ENCODE assay signal across 12 mouse cellular contexts in the genomic region with DNA sequence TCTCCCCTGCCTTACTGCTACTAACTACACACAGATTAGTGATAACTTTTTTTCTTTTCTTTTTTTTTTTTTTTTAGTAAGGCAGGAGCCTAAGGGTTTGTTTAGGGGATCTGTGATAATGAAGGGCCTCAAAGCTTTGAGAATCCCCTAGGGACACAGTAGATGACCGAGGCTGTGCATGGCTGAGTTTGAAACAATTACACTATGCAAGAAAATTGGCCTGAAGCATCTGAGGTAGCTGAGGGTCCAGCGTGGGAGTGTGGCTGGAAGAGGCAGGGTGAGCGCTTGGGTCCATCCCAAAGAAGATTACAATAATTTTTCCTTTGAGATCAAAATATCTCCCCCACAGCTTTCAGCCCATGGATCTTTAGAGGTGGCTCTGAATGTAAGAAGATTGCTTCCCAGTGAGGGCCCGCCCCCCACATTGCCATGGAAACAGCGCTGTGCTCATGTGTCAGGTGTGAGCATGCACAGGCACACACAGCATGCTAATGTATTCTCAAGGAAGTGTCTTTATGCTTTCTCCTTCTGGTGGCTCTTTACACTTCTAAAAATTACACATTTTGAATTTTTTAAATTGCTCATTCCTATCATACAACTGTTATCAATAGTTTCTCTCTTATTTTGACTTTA. TPM values are rescaled to one million over a fixed set of nuclear protein-coding genes. Genes with fewer than 3 reads are reported as not detected.
A peak's percentile ranks its signal among the peaks of the same experiment; 100 is the strongest.
DNase-seq lines count a peak whose midpoint lies in the region; ATAC-seq and TF ChIP-seq lines count a peak whose summit lies in the region.
"Had no signal": no experiment of that assay in that cellular context is flagged by ENCODE, and none has a peak within 500 bp of the region (broad histone marks: within the 10 kb centered on the region; RNA-seq: fewer than 3 reads in every experiment).

No protein-coding gene starts in this region.

- H3K4me1 ChIP-seq in stomach, postnatal 0 days (replicated peaks; ENCODE audit: control insufficient read depth, insufficient read depth), result no peaks in the 10 kb centered on the region

- TF ChIP-seq CTCF in stomach, postnatal 0 days (IDR thresholded peaks at IDR 0.05; ENCODE audit: low read depth), result no peak

- no peaks in the 10 kb centered on the region for H3K36me3 ChIP-seq in stomach, postnatal 0 days (ENCODE audit: control insufficient read depth, insufficient read depth, low read length)
- H3K36me3 ChIP-seq: G1E had no signal

- H3K4me2 ChIP-seq in stomach, postnatal 0 days (replicated peaks; ENCODE audit: low read depth), result no peak overlapping the region
- H3K4me2 ChIP-seq: heart, embryonic 11.5 days had no signal

- ATAC-seq in frontal cortex, adult (ENCODE audit: low TSS enrichment), result peak; percentile 98
- ATAC-seq in stomach, postnatal 0 days (ENCODE audit: low FRiP score, low TSS enrichment), result no peak

- H3K4me3 ChIP-seq in stomach, postnatal 0 days (ENCODE audit: low read depth, low read length), result no peak overlapping the region
- H3K4me3 ChIP-seq: myocyte had no signal

- H3K9me3 ChIP-seq in stomach, postnatal 0 days (ENCODE audit: control insufficient read depth, low read length), result no peaks in the 10 kb centered on the region
- H3K9me3 ChIP-seq: G1E had no signal

- DNase-seq in brain, embryonic 18.5 days (ENCODE audit: low read depth, low spot score), result peak; percentile 77
- DNase-seq in left cerebral cortex, adult 18-20 months (ENCODE audit: low spot score in 2 of 2), result peak; percentile 66 to 71
- DNase-seq in right cerebral cortex, adult 2 months (ENCODE audit: low spot score in 2 of 2), result peak; percentile 75 to 89
- DNase-seq in adipocyte (ENCODE audit: low spot score), result no peak
- DNase-seq in stomach, postnatal 0 days (ENCODE audit: low spot score), result no peak
- no peak for DNase-seq in spleen, postnatal 4 days (ENCODE audit: low spot score in 2 of 2)
- DNase-seq in heart, postnatal 4 days, result no peak
- DNase-seq: cerebellum, adult 18-20 months had no signal

- no peak overlapping the region for H3K27ac ChIP-seq in stomach, postnatal 0 days (replicated peaks)

- TF ChIP-seq EP300 in stomach, postnatal 0 days (optimal IDR thresholded peaks at IDR 0.05), result no peak

- no peaks in the 10 kb centered on the region for H3K27me3 ChIP-seq in stomach, postnatal 0 days (ENCODE audit: control insufficient read depth, insufficient read depth, low read length)

- 68% methylated on average over 5 of the region's 5 CpGs for WGBS in stomach, postnatal 0 days

- no peak overlapping the region for H3K9ac ChIP-seq in stomach, postnatal 0 days (ENCODE audit: low read length)

RNA-seq across cellular contexts. Expression of a gene that starts 31.5 kb away (rescaled TPM):
- total RNA-seq in left cerebral cortex, adult 18-20 months (2021), result 10 to 100 TPM; 12.6 to 14.6 TPM
- polyA plus RNA-seq in stomach, postnatal 0 days (2015; fragmentation: Nextera tagmentation; extraction: Ambion mirVana), result 4.5 and 5.2 TPM in 2 replicates
- 10 to 100 TPM; 20.1 to 24.3 TPM for total RNA-seq in heart, postnatal 4 days (2021)

Comparison
In these comparisons a context has a peak if more than half of its experiments do, and no peak if none do; other contexts are left out.
1. DNase-seq: peak in brain, embryonic 18.5 days (single experiment), left cerebral cortex, adult 18-20 months (2 of 2) and right cerebral cortex, adult 2 months (2 of 2); none in adipocyte (single experiment), stomach, postnatal 0 days (single experiment), spleen, postnatal 4 days (0 of 2) and heart, postnatal 4 days (single experiment).